In genomic region chr2:4298325-4299215, GRCm38 (mm10) we compare ENCODE assay signal across 7 mouse cellular contexts.
DNase-seq lines count a peak whose midpoint lies in the region; ATAC-seq and TF ChIP-seq lines count a peak whose summit lies in the region.

No protein-coding gene starts in this region.

- H3K27me3 ChIP-seq in heart, embryonic 10.5 days (ENCODE audit: insufficient read depth, poor library complexity, severe bottlenecking): no peaks in the 10 kb centered on the region
- no peaks in the 10 kb centered on the region for H3K27me3 ChIP-seq in limb, embryonic 13.5 days
- H3K27me3 ChIP-seq in thymus, adult 2 months (ENCODE audit: control insufficient read depth, insufficient read depth, low read length): no peaks in the 10 kb centered on the region

- H3K9me3 ChIP-seq in heart, embryonic 10.5 days: no peaks in the 10 kb centered on the region
- no peaks in the 10 kb centered on the region for H3K9me3 ChIP-seq in limb, embryonic 13.5 days

- H3K4me2 ChIP-seq in limb, embryonic 13.5 days (replicated peaks): peak overlapping the region; percentile 73

- no peak for TF ChIP-seq POLR2A in brain, embryonic 14.5 days (IDR thresholded peaks at IDR 0.05; ENCODE audit: borderline replicate concordance, extremely low read depth, insufficient read depth, insufficient read length, poor library complexity, severe bottlenecking)
- TF ChIP-seq POLR2A in thymus, adult 2 months (IDR thresholded peaks at IDR 0.05; ENCODE audit: control insufficient read depth, extremely low read depth, insufficient read depth, low read length, poor library complexity): no peak

- peak overlapping the region; percentile 47 for H3K4me3 ChIP-seq in heart, embryonic 10.5 days
- H3K4me3 ChIP-seq in limb, embryonic 13.5 days: peak overlapping the region; percentile 56
- no peak overlapping the region for H3K4me3 ChIP-seq in thymus, adult 2 months (ENCODE audit: control insufficient read depth, insufficient read depth, low read length)

- H3K36me3 ChIP-seq in heart, embryonic 10.5 days: no peaks in the 10 kb centered on the region
- H3K36me3 ChIP-seq in limb, embryonic 13.5 days: no peaks in the 10 kb centered on the region
- no peaks in the 10 kb centered on the region for H3K36me3 ChIP-seq in thymus, adult 2 months (ENCODE audit: control insufficient read depth, insufficient read depth, low read length)

- H3K9ac ChIP-seq in limb, embryonic 13.5 days: peak overlapping the region; percentile 43; the same call in 1 of the 2 replicates

- 7% methylated on average over 19 of the region's 19 CpGs for WGBS in heart, embryonic 10.5 days
- 2% methylated on average over 19 of the region's 19 CpGs for WGBS in limb, embryonic 13.5 days
- 49% methylated on average over 19 of the region's 19 CpGs for WGBS in thymus, adult 2 months

- DNase-seq in MN1 (ENCODE audit: low spot score): peak; percentile 38
- DNase-seq in brain, embryonic 14.5 days (ENCODE audit: low read depth): peak; percentile 84
- DNase-seq in heart, embryonic 10.5 days (ENCODE audit: low spot score): peak; percentile 89
- DNase-seq in skeletal muscle tissue, adult 2 months (ENCODE audit: low read depth, low spot score): peak; percentile 24
- DNase-seq in thymus, postnatal 14 days: no peak
- DNase-seq in thymus, adult 2 months: no peak

- no peak for TF ChIP-seq CTCF in brain, embryonic 14.5 days (IDR thresholded peaks at IDR 0.05; ENCODE audit: borderline replicate concordance, extremely low read depth, insufficient read depth, insufficient read length)
- no peak for TF ChIP-seq CTCF in thymus, adult 2 months (IDR thresholded peaks at IDR 0.05; ENCODE audit: borderline replicate concordance, control insufficient read depth, extremely low read depth, insufficient read depth, low read length, poor library complexity)

- ATAC-seq in limb, embryonic 13.5 days (ENCODE audit: low FRiP score, low read depth): peak; percentile 91

- H3K4me1 ChIP-seq in heart, embryonic 10.5 days: peaks cover 53% of the 10 kb centered on the region
- H3K4me1 ChIP-seq in limb, embryonic 13.5 days: peaks cover 64% of the 10 kb centered on the region
- H3K4me1 ChIP-seq in thymus, adult 2 months (replicated peaks; ENCODE audit: control insufficient read depth, insufficient read depth, low read length): no peaks in the 10 kb centered on the region

- peak overlapping the region; percentile 92 for H3K27ac ChIP-seq in heart, embryonic 10.5 days
- peak overlapping the region; percentile 96 for H3K27ac ChIP-seq in limb, embryonic 13.5 days
- H3K27ac ChIP-seq in thymus, adult 2 months (ENCODE audit: control insufficient read depth, insufficient read depth, low read length): no peak overlapping the region

Comparison
In these comparisons a context has a peak if more than half of its experiments do, and no peak if none do; other contexts are left out.
1. DNase-seq: peak in MN1 (single experiment), brain, embryonic 14.5 days (single experiment), heart, embryonic 10.5 days (single experiment) and skeletal muscle tissue, adult 2 months (single experiment); none in thymus, postnatal 14 days (single experiment) and thymus, adult 2 months (single experiment).